Mouse (Mus musculus) G1E-ER4 (cell line): ENCODE measurements around the gene Ppp3ca. TPM values are rescaled to one million over a fixed set of nuclear protein-coding genes. Genes with fewer than 3 reads are reported as not detected.

Source experiments
- GATA1 ChIP-seq: IDR thresholded peaks from one replicate; pipeline ENCODE4 v1.8.0; 2012; ENCODE audit warnings: low read length, inconsistent platforms
- polyA plus RNA-seq: library from polyadenylated mRNA; stranded (reverse); fragments of >175 nt; gene quantifications from 2 replicates; pipeline ENCODE4 v1.2.3, GENCODE M21; 2012

The Ppp3ca gene
- polyA plus RNA-seq, 1 experiment = 119 TPM

DNA sequence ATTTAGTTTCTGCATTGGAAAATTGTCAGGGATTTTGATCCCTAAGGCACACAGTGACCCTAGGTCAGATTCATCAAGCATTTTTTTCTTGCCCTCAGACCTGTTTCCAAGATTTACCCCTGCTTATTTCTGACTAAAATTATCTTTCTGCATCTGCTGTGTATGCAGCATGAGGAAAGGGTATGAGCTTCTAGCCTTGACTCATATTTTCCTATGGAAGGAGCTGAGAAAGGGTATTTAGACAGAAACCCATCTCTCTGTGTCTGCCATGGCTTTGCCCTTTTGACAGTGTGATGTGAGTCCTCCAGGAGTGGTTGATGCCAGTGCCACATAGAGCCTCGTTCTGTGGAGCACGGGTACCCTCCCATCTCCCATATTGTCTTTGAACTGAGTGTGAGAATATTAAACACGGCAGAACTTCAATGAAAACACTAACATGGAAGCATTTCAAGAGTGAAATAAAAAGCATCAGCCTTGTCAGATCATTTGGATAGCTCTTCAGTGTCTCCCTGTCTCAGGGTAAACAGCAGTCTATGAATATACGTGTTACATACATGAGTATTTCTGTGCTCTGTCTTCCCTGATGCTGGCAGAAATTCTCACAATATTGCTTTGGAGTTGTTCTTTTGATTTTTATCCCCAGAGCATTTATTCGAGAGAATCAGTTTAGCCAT is 311.1 kb downstream of the Ppp3ca start:
- no peak for TF ChIP-seq GATA1

DNA sequence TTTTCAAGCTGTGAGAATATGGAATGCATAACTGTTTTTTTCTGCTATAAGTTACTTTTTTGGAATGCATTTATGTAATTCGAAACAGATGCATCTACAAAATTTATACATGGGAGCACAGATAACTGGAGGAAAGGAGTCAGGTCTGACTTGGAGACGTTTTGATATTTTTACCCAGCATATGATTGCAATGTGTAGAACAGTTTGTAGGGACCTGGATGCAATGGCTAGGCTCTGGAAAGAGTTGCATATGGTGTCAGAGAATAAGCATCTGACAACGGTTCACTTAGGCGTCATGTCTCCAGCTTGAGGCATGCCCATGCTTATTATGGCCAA is 311.6 kb downstream of the Ppp3ca start:
- TF ChIP-seq GATA1 = no peak

DNA sequence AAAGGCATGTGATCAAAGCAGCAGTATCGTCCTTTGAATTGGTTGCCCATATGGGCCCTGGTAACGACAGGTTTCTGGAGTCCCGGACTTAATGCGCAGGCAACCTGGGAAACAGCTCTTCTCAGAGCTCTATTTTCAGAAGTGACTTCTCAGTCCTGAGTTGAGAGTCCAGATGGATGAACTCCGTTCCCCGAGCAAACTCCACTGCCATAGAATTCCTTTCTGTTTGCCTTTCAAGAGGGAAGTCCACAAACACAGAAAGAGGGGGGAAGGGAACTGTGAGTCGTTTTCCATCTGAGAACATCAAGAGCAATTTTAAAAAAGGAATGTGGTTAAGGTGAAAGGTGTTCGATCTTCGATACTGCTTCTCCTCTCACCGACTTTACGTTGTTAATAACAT is 312.1 kb downstream of the Ppp3ca start:
- TF ChIP-seq GATA1 = no peak

DNA sequence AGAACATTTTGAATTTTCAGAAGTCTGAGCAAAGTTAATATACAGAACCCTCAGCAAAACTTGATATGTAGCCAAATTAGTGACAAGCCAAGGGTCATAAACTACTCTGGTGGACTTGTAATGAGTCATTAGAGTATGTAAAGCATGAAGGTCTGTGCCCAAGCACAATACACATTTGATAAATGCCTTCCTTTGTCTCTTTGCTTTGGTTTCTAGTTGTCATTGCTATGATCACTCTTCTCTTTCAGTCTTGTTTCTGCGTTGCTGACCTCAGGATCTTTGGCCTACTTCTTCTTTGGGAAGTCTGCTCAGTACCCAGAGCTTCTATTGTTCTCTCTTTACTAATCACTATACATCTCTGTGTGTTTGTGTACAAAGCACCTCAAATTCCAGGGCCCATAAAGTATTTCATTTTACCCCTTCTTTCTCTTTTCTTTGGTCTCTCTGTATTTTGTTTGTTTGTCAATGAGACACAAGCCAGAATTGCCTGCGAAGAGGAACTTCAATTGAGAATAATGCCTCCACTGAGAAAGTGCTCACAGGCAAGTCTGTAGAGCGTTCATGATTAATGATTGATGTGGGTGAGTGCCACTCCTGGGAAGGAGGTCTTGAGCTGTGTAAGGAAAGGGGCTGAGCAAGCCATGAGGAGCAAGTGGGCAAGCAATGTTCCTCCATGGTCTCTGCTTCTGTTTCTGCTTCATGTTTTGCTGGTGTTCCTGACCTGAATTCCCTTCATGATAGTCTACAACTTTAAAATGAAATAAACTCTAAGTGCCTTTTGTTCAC is 316.4 kb downstream of the Ppp3ca start:
- TF ChIP-seq GATA1 = no peak
